Mouse (Mus musculus): ENCODE results near the gene Tcf25.

The Tcf25 gene

DNA sequence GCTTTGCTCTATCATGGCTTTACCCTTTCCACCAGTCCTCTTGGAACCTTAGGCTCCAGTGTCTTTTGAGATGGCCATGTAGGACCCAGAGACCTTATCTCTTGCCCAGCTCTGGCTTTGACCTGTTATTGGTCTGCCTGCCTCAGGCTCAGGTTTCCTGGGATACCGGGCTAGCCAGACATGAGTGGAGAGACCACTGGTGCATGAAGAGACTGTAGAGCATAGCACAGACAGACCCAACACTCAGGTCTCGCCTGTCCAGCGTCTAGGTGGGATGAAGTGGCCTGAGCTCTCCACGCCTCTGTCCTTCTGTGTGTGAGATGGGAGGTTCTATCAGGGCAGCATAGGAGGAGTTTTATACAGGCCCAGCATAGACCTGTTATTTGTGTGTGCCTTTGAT, 24.5 kb upstream of the Tcf25 start:
- no peak for DNase-seq (ENCODE audit: low spot score in 2 of 2)

DNA sequence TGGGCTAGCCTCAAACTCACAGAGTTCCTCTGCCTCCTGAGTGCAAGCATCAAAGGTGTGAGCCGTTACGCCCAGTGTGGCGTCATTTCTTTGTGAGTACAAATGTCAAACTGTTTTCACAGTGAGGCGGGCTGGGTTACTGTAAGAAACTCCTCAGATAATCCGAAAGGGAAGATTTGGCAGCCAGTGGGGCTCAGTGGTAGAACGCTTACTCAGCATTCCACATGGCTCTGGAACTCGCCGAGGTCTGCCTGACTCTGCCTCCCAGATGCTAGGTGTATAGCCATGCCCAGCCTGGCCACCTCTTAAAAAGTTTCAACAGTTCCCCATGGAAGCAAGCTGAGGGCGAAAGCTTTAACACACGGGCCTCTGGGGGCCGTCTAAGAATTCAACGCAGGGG, 21.4 kb upstream of the Tcf25 start:
- no peak for DNase-seq (ENCODE audit: low spot score in 2 of 2)

DNA sequence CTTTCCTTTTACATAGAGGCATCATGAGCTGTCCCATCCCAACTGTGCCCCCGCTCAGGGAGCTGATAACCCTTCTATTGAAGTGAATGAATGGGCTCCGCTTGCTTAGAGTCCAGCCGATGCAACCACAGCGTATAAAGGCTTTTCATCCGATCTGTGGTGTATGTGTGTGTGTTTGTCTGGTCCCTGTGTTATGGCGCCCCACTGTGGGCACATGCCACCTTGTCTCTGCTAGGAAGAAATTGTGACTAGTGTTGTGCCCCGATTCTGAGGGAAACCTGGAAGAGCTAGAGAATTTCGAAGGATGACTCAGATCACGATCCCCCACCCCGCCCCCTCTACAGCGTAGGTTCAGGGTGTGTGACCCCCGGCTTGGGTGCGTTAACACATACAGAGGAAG, 20.8 kb upstream of the Tcf25 start:
- no peak for DNase-seq (ENCODE audit: low spot score in 2 of 2)

DNA sequence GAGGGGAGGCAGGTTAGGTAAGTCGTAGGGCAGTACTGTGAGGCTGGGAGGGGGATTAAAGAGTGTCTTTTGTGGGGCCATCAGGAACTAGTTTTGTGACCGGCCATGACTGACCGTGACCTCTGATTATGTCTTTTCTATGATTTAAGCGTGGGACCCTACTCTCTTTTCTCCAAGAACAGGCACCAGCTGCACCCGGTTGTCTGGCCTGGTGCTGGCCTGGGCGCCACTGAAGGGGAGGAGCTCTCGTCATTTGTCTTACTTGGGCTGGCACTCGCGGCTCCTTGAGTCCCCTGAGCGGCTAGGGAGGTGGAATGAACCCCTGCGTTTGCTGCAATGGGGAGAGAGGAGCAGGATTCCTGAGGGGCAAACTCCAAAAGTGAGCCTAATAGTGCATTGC, 20.3 kb upstream of the Tcf25 start:
- no peak for DNase-seq (ENCODE audit: low spot score in 2 of 2)

DNA sequence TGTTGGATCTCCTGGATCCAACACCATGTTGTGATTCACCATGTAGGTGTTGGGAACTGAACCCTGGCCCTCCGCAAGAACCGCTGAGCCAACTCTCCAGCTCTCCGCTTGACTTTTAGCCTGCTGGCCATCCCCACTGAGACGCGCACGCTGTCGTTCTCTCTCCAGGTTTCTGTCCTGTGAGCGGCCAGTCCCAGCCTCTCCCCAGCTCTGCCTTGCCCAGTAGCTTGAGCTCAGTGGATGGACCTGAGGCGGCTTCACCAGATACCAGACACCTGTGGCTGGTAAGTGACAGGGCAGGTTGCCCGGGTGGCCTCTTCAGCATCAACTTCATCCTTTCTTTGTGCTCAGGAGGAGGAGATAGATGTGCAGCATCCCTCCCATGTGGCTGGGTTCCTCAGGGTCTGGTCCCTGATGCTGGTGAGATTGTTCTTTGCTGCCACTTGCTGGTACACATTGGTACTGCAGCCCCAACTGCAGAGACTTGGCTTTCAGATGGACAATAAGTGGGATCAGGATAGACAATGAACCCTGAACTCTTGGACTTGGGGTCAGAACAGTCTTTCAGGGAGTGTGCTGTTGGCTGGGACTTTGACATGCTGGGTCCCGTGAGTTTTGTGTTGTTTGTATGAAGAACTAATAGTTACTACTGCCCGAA, 12.3 kb upstream of the Tcf25 start:
- DNase-seq (ENCODE audit: low spot score in 2 of 2): peak; percentile 39 to 41

DNA sequence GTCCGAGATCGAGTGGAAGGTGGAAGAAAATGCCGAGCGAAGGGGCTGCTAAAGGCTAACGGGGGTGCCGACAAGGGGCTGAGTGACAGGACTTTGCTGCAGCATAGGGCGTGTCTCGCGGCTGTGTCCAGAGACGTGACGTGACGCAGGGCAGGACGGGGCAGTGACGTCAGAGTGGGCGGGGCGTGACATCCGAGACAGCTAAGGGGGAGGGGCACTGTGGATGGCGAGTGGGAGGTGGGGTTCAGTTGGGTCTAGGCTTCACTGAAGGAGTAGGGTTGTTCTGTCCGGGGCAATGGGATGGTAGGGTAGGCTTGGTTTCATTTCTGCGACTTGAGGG, 656 bp downstream of the Tcf25 start:
- DNase-seq (ENCODE audit: low spot score in 2 of 2): peak; percentile 89 to 91

DNA sequence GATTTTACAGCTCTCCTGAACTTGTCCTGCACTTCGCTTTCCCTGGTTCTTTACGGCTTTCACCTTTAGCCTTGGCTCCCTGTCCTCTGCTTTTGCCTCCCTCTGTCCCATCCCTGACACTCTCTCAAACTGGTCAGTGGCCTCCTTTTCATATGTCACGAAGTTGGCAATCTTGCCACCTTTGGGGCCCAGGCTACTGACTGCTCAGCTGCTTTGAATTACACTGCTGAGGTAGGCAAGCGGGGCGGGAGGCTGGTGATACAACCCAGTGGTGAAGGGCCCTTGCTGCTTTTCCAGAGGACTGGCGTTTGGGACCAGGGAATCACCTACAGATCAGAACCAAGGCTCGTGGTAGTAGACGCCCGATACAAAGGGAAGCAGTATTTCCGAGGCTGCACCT, 2.1 kb downstream of the Tcf25 start:
- DNase-seq (ENCODE audit: low spot score in 2 of 2): no peak

DNA sequence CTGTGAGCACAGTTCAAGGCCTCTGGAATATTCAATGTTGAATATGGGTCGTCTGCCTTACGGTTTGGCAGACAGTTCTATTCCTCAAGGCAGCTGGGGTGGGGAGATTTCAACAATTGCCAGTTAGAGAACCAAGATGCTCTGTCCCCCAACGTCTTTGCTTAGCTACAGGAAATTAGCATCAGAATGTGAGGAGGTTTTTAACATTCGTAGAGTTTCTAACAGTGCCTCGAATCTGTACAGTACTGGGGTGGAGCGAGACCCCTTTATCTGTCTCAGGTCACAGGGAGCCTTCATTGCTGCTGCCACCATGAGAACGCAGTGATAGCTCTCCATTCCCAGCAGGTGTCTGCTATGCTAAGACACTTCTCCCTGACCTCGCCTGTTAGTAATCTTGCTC, 2.6 kb downstream of the Tcf25 start:
- no peak for DNase-seq (ENCODE audit: low spot score in 2 of 2)

DNA sequence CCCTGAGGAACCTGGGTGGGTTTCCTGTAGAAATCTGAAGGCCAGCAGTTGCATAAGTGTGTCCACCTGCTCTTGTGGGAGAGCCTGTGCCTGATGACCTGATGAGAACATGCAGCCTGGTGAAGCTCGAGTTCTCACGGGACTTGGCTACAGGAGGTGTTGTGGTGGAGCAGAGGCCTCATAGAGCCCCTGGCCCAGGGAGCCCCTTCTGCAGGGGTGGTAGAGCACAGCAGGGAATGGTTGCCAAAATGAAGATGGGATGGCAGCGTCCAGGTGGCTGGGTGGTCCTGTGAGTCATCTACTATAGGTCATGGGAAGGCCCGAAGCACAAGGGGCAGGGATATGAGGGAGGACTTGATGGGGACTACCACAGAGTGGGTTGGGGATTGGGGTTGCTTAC, 8.2 kb downstream of the Tcf25 start:
- no peak for DNase-seq (ENCODE audit: low spot score in 2 of 2)

DNA sequence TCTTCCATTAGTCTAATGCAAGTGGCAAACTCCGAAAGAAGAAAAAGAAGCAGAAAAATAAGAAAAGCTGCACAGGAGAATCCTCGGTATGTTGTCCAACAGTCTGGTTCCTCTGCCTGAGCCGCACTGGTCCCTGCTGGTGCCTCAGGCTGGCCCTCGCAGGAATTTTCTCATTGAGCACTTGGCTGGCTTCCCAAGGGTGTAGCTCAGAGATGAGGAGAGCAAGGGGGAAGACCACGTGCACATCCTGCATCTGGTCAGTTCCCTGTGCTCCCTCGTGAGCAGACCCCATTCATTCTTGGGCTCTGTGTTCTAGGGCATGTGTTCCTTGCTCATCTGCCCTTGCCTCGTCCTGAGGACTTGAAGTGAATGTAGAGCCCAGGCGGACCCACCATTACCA, 9.0 kb downstream of the Tcf25 start:
- no peak for DNase-seq (ENCODE audit: low spot score in 2 of 2)

DNA sequence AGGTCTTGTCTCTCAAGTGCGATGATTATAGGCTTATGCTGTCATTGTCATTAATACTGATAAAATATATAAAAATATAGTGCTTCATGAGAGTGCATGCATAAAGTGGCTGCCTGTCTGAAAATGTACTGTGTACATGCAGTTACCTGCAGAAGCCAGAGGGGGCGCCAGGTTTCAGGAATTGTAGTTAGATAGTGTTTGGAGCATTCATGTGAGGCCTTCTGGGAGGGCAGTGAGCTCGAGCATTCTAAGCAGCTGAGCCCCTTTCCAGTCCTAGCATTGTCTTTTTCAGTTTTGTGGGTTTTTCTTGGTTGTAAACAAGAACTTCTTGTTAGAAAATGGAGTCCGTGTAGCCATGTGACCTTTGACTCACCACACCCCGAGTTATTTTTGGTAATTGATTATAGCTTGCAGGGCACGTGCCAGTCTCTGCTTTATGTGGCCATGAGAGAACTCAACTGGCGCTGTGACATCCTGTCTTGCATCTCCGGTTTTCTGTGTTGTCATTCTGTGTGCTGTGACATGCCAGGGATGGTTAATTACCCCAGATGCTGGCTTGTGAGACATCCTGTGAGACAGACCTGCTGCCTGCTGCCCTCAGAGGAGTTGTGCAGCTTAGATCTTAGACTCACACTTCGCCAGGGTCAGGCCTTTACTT, 11.5 kb downstream of the Tcf25 start:
- DNase-seq (ENCODE audit: low spot score in 2 of 2): no peak

DNA sequence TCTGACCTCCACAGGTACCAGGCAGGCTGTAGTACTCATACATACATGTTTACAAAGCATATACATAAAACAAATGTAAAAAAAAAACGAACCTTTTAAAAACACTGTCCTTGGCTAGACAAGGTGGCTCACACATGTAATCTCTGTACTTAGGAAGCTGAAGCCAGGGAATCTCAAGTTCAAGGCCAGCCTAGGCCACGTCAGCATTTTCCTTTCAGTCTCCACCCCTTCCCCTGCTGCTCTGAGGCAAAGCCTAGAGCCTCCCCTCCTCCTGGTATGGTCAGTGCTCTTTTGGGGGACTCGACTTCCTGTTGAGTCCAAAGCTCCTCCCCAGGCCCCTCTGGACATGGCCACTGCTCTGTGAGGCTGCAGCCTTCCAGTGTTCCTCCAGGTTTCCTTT, 13.5 kb downstream of the Tcf25 start:
- DNase-seq (ENCODE audit: low spot score in 2 of 2): no peak

DNA sequence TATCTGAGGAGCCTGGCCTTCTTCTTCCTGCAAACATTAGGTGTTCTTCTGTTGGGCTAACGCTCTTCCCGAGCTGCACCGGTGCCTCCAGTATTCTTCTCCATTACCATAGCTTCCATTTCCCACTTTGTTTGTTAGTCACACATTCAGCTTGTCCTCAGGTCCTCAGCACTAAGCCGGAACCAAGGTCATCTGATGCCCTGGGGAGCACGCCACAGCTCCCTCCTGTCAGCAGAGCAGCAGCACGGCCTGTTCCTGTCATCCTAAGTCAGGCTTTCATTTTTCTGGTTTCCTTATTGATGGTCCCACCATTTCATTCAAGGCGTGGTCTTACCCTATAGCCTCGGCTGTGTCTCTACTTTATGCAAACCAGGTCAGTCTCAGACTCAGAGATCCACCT, 14.2 kb downstream of the Tcf25 start:
- DNase-seq (ENCODE audit: low spot score in 2 of 2): no peak

DNA sequence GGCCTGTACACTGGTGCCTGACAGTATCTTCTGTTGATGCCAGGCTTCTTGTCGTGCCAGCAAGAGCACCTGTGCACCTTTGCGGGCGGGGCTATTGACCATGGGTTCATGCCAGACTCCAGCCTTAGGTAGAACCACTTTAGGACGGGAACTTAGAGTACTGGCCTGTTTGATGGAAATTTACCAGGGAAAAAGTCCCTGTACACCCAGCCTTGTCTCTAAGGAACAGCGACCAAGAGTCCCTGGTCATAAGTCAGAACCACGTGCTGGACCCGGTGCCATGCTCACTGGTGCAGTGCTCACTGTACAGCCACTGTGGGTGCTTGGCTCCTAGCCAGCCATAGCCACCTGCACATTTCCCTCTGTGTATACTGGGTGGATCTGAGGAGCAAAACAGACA, 15.5 kb downstream of the Tcf25 start:
- DNase-seq (ENCODE audit: low spot score in 2 of 2): no peak

DNA sequence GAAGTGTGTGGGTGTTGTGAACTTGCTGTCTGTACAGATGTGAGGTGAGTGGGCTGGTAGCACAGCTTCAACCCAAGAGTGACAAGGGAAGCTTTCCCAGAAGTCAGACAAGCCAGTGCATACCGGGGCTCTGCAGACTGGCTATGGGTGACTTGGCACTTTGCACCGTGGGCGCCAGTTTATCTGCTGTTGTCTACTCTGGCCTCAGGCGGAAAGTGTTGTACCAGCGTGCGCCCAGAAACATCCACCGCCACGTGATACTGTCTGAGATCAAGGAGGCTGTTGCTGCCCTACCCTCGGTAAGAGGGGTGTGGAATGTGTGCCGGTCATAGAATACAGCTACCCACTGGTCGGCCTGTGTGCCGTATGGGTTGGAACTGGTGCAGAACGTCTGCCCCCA, 24.8 kb downstream of the Tcf25 start:
- no peak for DNase-seq (ENCODE audit: low spot score in 2 of 2)

DNA sequence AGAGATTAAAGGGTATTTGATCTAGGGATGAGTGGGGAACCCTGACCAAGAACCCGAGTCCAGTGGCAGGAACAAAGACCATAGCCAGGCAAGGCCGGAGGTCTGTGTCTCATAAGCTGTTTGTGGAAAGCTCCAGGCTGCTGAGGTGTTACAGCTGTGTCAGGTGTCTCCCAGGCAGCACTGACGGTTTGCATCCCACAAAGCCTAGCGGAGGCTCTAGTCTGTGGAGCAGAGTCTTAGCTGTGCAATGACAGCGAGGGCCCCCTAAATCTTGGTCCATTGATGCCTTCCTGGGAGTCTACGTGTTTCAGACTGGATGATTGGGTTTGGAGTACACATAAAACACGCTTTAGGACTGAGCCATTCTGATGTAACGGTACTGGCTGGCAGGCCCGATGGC, 28.4 kb downstream of the Tcf25 start:
- DNase-seq (ENCODE audit: low spot score in 2 of 2): no peak

DNA sequence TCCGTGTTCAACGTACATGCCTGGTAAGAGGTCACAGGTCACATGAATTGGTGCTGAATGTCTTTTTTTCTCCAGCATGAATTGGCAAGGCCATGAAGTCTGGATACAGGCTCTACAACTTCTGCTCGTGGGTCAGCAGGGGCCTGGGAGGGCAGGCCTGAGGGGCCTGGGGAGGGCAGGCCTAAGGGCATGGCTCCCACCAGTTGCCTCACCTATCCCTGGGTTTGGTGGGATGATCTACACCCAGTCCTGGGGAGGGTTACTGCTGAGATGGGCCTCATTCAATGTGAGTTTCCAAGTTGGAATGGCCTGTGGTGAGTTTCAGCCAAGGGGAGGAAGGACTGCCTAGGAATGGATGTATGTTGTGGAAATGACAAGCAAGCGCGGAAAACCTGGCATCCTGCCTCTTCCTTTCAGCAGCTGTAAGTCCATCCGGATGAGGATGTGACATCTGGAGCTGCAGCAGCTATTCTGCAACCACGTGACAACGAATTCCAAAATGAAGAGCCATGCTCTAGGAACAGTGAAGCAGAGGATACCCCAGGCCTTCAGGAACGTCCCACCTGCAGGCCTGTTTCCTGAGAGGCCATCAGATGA, 29.3 kb downstream of the Tcf25 start:
- no peak for DNase-seq (ENCODE audit: low spot score in 2 of 2)

DNA sequence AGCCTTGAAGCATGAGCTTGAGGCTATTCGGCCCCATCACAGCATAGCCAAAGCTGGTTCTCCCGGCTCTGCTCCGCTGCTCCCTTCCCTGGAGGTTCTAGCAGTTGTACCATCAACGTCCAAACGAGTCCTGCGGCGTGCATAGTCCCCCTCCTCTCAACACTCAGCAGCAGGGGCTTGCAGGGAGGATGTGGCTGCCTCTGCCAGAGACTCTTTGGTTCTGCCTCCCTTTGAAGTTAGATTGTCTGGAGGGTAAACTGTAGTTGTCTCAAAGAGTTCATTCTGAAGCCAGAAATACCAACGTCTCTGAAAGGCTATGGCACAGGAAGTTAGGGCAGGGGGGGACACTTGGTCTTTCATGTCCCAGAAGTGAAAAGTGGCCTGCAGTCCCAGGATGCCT, 31.0 kb downstream of the Tcf25 start:
- no peak for DNase-seq (ENCODE audit: low spot score in 2 of 2)

DNA sequence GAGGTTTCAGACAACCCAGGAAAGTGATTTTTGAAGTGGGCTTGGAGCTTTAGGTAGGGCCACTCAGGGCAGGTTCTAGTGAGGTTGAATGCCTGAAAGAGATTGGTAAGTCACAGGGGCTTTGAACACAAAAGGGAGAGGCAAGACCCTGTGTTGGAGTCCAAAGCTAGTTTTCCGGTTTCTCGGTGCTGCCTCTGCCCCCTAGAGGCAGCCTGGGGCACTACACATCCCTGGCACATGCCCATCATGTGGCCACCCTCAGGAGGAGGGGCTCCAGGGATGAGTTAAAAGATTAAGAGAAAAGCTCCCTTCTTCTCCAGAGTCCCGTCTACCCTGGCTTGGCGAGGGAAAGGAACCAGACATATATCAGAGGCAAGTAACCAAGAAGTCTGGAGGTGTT, 33.2 kb downstream of the Tcf25 start, which contains the start of gene Mc1r:
Mc1r (plus strand) TSS at position 322 of the 400 bp plus-strand sequence.
- peak; percentile 37 to 50 for DNase-seq (ENCODE audit: low spot score in 2 of 2)

DNA sequence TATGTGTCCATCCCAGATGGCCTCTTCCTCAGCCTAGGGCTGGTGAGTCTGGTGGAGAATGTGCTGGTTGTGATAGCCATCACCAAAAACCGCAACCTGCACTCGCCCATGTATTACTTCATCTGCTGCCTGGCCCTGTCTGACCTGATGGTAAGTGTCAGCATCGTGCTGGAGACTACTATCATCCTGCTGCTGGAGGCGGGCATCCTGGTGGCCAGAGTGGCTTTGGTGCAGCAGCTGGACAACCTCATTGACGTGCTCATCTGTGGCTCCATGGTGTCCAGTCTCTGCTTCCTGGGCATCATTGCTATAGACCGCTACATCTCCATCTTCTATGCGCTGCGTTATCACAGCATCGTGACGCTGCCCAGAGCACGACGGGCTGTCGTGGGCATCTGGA, 34.1 kb downstream of the Tcf25 start:
- DNase-seq (ENCODE audit: low spot score in 2 of 2): no peak

DNA sequence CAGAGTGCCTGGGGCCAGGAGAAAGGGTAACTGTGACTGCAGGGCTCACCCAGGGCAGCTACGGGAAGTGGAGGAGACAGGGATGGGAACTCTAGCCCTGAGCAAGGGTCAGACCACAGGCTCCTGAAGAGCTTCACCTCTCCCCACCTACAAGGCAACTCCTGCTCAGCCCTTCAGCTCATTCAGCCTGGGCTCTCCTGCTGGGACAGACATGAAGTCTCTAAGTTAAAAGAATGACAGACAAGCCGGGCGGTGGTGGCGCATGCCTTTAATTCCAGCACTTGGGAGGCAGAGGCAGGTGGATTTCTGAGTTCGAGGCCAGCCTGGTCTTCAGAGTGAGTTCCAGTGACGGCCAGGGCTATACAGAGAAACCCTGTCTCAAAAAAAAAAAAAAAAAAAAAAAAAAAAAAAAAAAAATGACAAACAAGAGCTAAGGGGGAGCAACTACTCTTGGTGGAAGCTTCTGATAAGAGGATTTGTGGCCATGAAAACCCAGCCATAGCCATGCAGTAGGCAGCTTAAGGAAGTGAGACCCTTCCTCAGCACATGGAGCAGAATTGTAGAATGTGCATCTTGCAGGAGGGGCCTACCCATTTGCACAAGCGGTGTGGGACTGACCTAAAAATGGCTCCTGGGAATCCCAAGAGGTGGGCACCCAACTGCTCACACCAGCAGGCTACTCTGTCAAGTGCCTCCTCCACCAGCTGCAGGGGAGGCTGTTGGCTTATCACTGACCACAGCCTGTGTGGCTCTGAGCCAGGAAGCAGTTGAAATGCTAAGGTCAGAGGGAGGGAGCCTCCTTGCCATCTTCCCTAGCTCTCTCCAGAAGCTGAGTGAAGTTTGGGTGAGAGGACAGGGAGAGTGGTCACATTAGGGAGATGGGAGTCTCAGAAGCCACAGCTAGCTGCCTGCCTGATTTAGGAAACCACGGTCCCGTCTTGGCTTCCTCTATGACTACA, 35.3 kb downstream of the Tcf25 start:
- peak; percentile 27 to 44 for DNase-seq (ENCODE audit: low spot score in 2 of 2)

DNA sequence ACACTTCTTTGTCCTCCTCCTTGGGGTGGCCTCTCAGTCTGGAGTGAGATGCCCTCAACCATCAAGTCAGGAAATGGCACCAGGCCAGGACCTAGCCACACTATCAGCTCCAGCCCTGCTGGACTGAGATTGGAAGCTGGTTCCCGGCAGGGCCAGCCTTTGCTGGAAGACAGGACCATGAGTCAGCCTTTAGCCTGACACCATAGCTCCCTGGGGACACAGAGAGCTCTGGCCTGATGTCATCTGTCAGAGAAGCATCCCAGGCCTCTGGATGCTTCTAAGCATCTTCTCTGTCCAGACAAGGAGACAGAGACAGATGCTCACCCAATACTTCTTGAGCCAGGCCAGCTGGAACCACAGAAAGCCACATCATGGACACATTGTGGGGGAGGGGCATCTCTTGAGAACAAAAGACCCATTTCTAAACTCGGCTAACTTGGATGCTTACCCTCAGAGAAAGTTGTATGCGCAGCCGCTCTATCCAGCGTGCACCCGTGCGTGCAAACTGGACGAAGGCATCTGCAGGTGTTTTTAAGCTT, 36.6 kb downstream of the Tcf25 start:
- no peak for DNase-seq (ENCODE audit: low spot score in 2 of 2)
